Mouse (Mus musculus) ES-E14 (cell line): ENCODE results near the gene Shq1.

Source experiments
- CHD2 ChIP-seq: IDR thresholded peaks from 2 replicates; pipeline ENCODE4 v1.6.1; 2014; ENCODE audit warnings: mild to moderate bottlenecking, low read depth, low read length, inconsistent platforms
- HCFC1 ChIP-seq: IDR thresholded peaks from 2 replicates; pipeline ENCODE4 v1.6.1; 2012; ENCODE audit warnings: low read length, inconsistent platforms, borderline replicate concordance; ENCODE audit not compliant: insufficient read depth
- MAFK ChIP-seq: IDR thresholded peaks from 2 replicates; pipeline ENCODE4 v1.6.1; 2014; ENCODE audit warnings: mild to moderate bottlenecking, low read depth, low read length, inconsistent platforms; ENCODE audit not compliant: insufficient read depth
- ZNF384 ChIP-seq: IDR thresholded peaks from 2 replicates; pipeline ENCODE4 v1.6.1; 2012; ENCODE audit warnings: low read depth, low read length, inconsistent platforms

DNA sequence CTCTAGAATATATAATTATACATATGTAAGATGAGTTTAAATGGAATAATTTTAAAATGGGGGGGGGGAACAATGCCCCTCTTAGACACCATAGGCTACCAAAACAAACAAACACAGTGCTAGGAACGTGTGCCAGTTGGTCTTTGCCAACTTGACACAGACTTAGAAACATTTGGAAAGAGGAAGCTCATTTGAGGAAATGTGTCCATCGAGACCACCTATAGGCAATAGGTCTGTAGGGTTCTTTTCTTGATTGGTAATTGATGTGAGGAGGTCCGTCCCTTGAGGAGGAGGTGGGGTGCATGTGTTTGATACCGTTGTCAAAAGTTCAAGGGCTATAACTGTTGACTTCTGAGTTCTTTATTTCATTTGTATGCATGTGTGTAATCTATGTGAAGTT, 80.4 kb downstream of the Shq1 start:
- TF ChIP-seq CHD2 (no peak), HCFC1 (no peak), MAFK (no peak), ZNF384 (no peak)
